Mouse (Mus musculus) hindbrain, embryonic 11.5 days (tissue): Measurements from ENCODE around the gene Olfr26. TPM values are rescaled to one million over a fixed set of nuclear protein-coding genes. Genes with fewer than 3 reads are reported as not detected.

Experiments used
- polyA plus RNA-seq: library from polyadenylated mRNA; unstranded; fragments of >200 nt; fragmentation: Nextera tagmentation; extraction: Ambion mirVana; gene quantifications from 2 replicates; pipeline ENCODE4 v1.2.1, GENCODE M21; 2014

Olfr26 gene
- polyA plus RNA-seq, 1 experiment from 2014 or later: not detected

Other genes starting within 250 kb of the Olfr26 start
- gene Olfr914, start 250.0 kb upstream of the Olfr26 start, polyA plus RNA-seq: not detected in 2 replicates
- not detected in 2 replicates for gene Olfr916, start 195.2 kb upstream of the Olfr26 start, polyA plus RNA-seq
- gene Olfr917, start 189.2 kb upstream of the Olfr26 start, polyA plus RNA-seq: not detected in 2 replicates
- not detected in 2 replicates for gene Olfr918, start 180.5 kb upstream of the Olfr26 start, polyA plus RNA-seq
- gene Olfr919, start 151.4 kb upstream of the Olfr26 start, polyA plus RNA-seq: not detected in 2 replicates
- gene Vwa5a, start 136.8 kb upstream of the Olfr26 start, polyA plus RNA-seq: 9.9 and 11.1 TPM in 2 replicates
- gene Olfr920, start 102.8 kb upstream of the Olfr26 start, polyA plus RNA-seq: 0.05 TPM in 1 of 2 replicates, not detected in the other
- gene Olfr921, start 82.0 kb upstream of the Olfr26 start, polyA plus RNA-seq: not detected in 2 replicates
- not detected in 2 replicates for gene Olfr922, start 40.4 kb upstream of the Olfr26 start, polyA plus RNA-seq
- gene Olfr923, start 28.5 kb upstream of the Olfr26 start, polyA plus RNA-seq: not detected in 2 replicates
- not detected in 2 replicates for gene Olfr924, start 10.6 kb upstream of the Olfr26 start, polyA plus RNA-seq
- gene Olfr926, start 22.1 kb downstream of the Olfr26 start, polyA plus RNA-seq: not detected in 2 replicates
- gene Olfr930, start 74.7 kb downstream of the Olfr26 start, polyA plus RNA-seq: not detected in 2 replicates
- not detected in 2 replicates for gene Olfr933, start 117.3 kb downstream of the Olfr26 start, polyA plus RNA-seq
- not detected in 2 replicates for gene Olfr934, start 133.3 kb downstream of the Olfr26 start, polyA plus RNA-seq
- not detected in 2 replicates for gene Olfr935, start 144.6 kb downstream of the Olfr26 start, polyA plus RNA-seq
- not detected in 2 replicates for gene Olfr146, start 168.3 kb downstream of the Olfr26 start, polyA plus RNA-seq
- gene Olfr937, start 209.9 kb downstream of the Olfr26 start, polyA plus RNA-seq: not detected in 2 replicates
- not detected in 2 replicates for gene Olfr938, start 223.8 kb downstream of the Olfr26 start, polyA plus RNA-seq